Mouse (Mus musculus) bone marrow, adult 2 months (tissue): ENCODE results near the gene Gm815. TPM values are rescaled to one million over a fixed set of nuclear protein-coding genes. Genes with fewer than 3 reads are reported as not detected.

ENCODE experiments used
- H3K27ac ChIP-seq: fragments of 200-500 bp; 2 replicates; pipeline ENCODE4 v1.5.1; 2012; ENCODE audit warnings: low read depth, mild to moderate bottlenecking, control low read depth, inconsistent platforms, low read length; ENCODE audit not compliant: control insufficient read depth, poor library complexity, insufficient read depth
- H3K4me1 ChIP-seq: fragments of 200-500 bp; 2 replicates; pipeline ENCODE4 v1.6.1; 2011; ENCODE audit warnings: low read length; ENCODE audit not compliant: control insufficient read depth, insufficient read depth
- H3K4me3 ChIP-seq: fragments of 200-500 bp; replicated peaks from 2 replicates; pipeline ENCODE3; 2011; ENCODE audit warnings: mild to moderate bottlenecking, low read depth, low read length, control low read depth; ENCODE audit not compliant: control insufficient read depth
- CTCF ChIP-seq: fragments of 200-500 bp; IDR thresholded peaks from 2 replicates; pipeline ENCODE4 v1.5.1; 2011; ENCODE audit warnings: low read length, control low read depth; ENCODE audit not compliant: control insufficient read depth, insufficient read depth
- POLR2A ChIP-seq: fragments of 200-500 bp; IDR thresholded peaks from 2 replicates; pipeline ENCODE4 v1.6.1; 2011; ENCODE audit warnings: low read depth, mild to moderate bottlenecking, control low read depth, low read length, borderline replicate concordance; ENCODE audit not compliant: control insufficient read depth
- whole genome bisulfite sequencing: fragments of 180-500 bp; shearing (Covaris S2); methylation state at CpG from one replicate; pipeline ENCODE4 v1.1.7; 2018; 5-methylcytosine and 5-hydroxymethylcytosine counted together
- polyA plus RNA-seq: library from polyadenylated mRNA; stranded (reverse); fragments of >200 nt; gene quantifications from 2 replicates; pipeline ENCODE4 v1.2.4, GENCODE M21; 2011; ENCODE audit warnings: low replicate concordance; ENCODE audit not compliant: missing spikeins, insufficient read depth, insufficient read length

Gm815 gene
- polyA plus RNA-seq, 1 experiment = not detected

GRCm38 (mm10) chr19:26891306-26891964 lies 5.8 kb downstream of the Gm815 start:
- TF ChIP-seq CTCF (no peak), POLR2A (no peak)
- H3K27ac ChIP-seq = no peak overlapping the region
- H3K4me1 ChIP-seq = no peaks in the 10 kb centered on the region
- WGBS = 72% methylated on average over 9 of the region's 9 CpGs
- H3K4me3 ChIP-seq = no peak overlapping the region

- WGBS = 65% methylated on average over 5 of the region's 5 CpGs
- Histone ChIP-seq H3K27ac (no peak overlapping the region), H3K4me3 (no peak overlapping the region), H3K4me1 (no peaks in the 10 kb centered on the region)
- no peak for TF ChIP-seq POLR2A
- TF ChIP-seq CTCF = no peak
Observed at GRCm38 (mm10) chr19:26892861-26893260, 7.2 kb downstream of the Gm815 start.

- 82% methylated on average over 4 of the region's 4 CpGs for WGBS
Observed at GRCm38 (mm10) chr19:26902162-26902561, 16.5 kb downstream of the Gm815 start.

GRCm38 (mm10) chr19:26914245-26914644 lies 28.6 kb downstream of the Gm815 start:
- Histone ChIP-seq H3K4me1 (no peaks in the 10 kb centered on the region; the same call in 1 of the 2 replicates), H3K4me3 (no peak overlapping the region), H3K27ac (no peak overlapping the region)
- TF ChIP-seq POLR2A (no peak), CTCF (no peak)
- 0% methylated on average over 1 of the region's 1 CpGs for WGBS

More at GRCm38 (mm10) chr19:26902162-26902561, 16.5 kb downstream of the Gm815 start:
- no peak overlapping the region for H3K4me3 ChIP-seq
- TF ChIP-seq POLR2A (no peak), CTCF (no peak)
- H3K4me1 ChIP-seq = no peaks in the 10 kb centered on the region
- H3K27ac ChIP-seq = no peak overlapping the region

GRCm38 (mm10) chr19:26920816-26921215 lies 35.1 kb downstream of the Gm815 start:
- H3K4me1 ChIP-seq = no peaks in the 10 kb centered on the region
- no peak for TF ChIP-seq CTCF
- TF ChIP-seq POLR2A = no peak
- H3K27ac ChIP-seq = no peak overlapping the region
- H3K4me3 ChIP-seq = no peak overlapping the region
- WGBS = 62% methylated on average over 2 of the region's 2 CpGs

GRCm38 (mm10) chr19:26930295-26931283 lies 44.9 kb downstream of the Gm815 start:
- no peak overlapping the region for H3K27ac ChIP-seq
- 82% methylated on average over 6 of the region's 6 CpGs for WGBS
- H3K4me1 ChIP-seq = no peaks in the 10 kb centered on the region
- no peak overlapping the region for H3K4me3 ChIP-seq
- no peak for TF ChIP-seq CTCF
- TF ChIP-seq POLR2A = no peak

GRCm38 (mm10) chr19:26934186-26934585 lies 48.5 kb downstream of the Gm815 start:
- Histone ChIP-seq H3K4me1 (no peaks in the 10 kb centered on the region), H3K4me3 (no peak overlapping the region), H3K27ac (no peak overlapping the region)
- TF ChIP-seq POLR2A = no peak
- TF ChIP-seq CTCF = no peak
- 58% methylated on average over 2 of the region's 2 CpGs for WGBS
